Mouse (Mus musculus) CH12.LX (cell line): ENCODE results near the gene Clpb.
"Not testable (repeated sequence)": the region's sequence is repeated elsewhere in the genome, so short reads cannot be mapped to it uniquely, and the experiment has no call there.

Source experiments
- BHLHE40 ChIP-seq: IDR thresholded peaks from 2 replicates; pipeline ENCODE4 v1.6.1; 2011; ENCODE audit warnings: mild to moderate bottlenecking, low read depth, low read length, improper control_type of control experiment
- JUND ChIP-seq: conservative IDR thresholded peaks from 2 replicates; pipeline ENCODE4 v1.6.1; 2011; ENCODE audit warnings: low read depth, low read length, improper control_type of control experiment
- UBTF ChIP-seq: IDR thresholded peaks from 2 replicates; pipeline ENCODE4 v1.6.1; 2012; ENCODE audit warnings: low read depth, mild to moderate bottlenecking, inconsistent platforms, low read length, improper control_type of control experiment, moderate library complexity

DNA sequence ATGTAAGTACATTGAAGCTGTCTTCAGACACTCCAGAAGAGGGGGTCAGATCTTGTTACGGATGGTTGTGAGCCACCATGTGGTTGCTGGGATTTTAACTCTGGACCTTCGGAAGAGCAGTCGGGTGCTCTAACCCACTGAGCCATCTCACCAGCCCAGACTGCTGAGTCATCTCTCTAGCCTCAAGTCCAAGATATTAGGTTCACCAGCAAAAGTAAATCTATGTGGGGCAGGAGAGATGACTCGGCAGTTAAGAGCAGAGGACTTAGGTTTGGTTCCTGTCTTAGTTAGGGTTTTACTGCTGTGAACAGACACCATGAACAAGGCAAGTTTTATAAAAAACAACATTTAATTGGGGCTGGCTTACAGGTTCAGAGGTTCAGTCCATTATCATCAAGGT lies 41.6 kb upstream of the Clpb start:
- not testable (repeated sequence) for TF ChIP-seq JUND, BHLHE40, UBTF
